Mouse (Mus musculus) mammary gland, adult 2 months (tissue): ENCODE results near the gene Slc17a4. TPM values are rescaled to one million over a fixed set of nuclear protein-coding genes. Genes with fewer than 3 reads are reported as not detected.

Experiments
- polyA plus RNA-seq: library from polyadenylated mRNA; depleted of rRNA; stranded (reverse); fragments of >200 nt; gene quantifications from 2 replicates; pipeline ENCODE4 v1.2.3, GENCODE M21; 2012; ENCODE audit warnings: low replicate concordance; rRNA removed

Slc17a4 gene
- 0.13 TPM in 1 of 2 replicates, not detected in the other for polyA plus RNA-seq

DNA sequence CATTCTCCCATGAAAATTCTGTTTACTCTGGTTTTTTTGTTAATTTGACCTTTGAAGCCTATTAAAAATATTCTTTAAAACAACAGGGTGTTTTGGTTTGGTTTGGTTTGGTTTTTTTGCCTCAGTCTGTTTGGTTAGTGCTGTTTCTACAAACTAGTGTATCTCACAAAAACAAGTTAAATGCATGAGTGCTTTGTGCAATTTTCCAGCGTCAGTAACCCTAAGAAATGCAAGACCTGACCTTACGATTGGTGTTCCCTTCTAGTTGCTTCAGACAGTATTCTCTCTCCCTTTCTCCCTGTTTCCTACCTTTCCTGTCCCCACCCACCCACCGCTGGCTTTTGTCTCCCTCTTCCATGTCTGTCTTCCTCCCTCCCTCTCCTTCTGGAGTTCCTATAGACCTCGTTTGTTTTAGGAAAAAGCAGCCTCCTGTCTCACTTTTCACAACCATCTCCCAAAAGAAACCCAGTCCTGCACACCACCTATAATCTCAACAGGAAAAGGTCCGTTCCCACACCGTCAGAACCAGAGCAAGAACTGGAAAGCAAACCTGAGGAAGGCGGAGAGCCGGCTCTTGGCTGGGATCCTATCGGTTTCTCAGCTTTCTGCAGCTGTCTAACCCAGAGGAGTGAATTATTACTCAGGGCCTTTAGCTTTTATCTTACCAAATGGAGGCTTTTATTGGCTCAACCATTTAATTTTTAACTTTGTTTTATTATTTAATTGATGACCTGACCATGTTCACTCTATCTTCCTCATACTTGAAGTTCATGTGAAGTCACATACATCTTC, at the start of gene Slc17a4:
Gene Slc17a4, minus strand, starts transcription at position 634 of the 792 bp plus-strand sequence.

DNA sequence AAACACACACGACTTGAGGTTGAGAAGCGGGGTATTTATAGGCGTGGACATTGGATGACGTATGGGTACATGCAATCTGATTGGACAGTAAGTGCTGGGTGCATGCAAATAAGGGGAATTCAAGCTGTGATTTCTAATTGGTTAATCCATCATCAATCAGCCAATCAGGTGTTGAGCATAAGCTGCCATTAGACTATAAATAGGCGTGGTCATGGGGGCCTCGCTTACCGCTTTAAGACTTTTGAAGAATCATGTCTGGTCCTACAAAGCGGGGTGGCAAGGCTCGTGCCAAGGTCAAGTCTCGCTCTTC, 19.4 kb upstream of the Slc17a4 start, which contains the start of gene Hist1h2aa:
Gene Hist1h2aa, plus strand, starts transcription at position 252 of the 310 bp plus-strand sequence.

DNA sequence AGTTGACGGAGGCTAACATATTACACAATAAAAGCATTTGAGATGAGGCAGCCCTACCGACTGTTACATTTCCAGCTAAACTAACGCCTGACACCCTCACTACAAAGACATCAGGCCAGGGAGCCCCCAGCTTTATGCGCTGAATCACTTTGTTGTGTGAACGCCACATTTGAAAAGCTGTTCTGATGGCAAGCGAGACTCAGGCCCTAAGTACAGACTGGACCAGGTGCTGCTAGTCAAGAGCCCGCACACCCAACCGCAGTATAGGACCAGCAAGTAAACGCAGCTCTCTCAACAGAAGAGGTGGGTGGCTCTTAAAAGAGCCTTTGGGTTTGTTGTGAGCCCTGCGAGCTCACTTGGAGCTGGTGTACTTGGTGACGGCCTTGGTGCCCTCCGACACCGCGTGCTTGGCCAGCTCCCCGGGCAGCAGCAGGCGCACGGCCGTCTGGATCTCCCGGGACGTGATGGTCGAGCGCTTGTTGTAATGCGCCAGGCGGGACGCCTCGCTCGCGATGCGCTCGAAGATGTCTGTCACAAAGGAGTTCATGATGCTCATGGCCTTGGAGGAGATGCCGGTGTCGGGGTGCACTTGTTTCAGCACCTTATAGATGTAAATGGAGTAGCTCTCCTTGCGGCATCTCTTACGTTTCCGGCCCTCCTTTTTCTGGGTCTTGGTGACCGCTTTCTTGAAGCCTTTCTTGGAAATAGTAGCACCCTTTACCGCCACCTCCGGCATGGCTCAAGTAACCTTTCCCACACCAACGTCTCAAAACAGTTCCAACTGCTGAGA, 18.8 kb upstream of the Slc17a4 start, which contains the start of gene Hist1h2ba:
Gene Hist1h2ba, minus strand, starts transcription at position 736 of the 790 bp plus-strand sequence.

DNA sequence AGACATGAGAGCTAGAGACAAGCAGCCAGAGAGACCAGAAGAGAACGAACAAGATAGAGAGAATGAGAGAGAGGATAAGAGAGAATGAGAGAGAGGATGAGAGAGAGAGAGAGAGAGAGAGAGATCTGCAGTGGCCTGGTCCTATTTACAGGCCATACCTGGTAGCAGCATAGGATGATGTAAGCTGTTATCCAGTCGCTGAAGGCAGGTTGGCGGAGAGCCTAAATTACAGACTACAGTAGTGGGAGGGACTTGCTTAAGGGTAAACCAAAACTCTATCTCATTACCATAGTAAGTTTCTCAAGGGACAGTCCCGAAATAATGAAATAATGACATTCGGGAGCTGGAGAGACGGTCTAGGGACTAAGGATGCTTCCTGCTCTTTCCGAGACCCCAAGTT, 47.4 kb downstream of the Slc17a4 start, which contains the start of gene Slc17a1:
Gene Slc17a1, plus strand, starts transcription at position 346 of the 400 bp plus-strand sequence.

Other genes starting within 250 kb of the Slc17a4 start
- 0.23 and 1.3 TPM in 2 replicates for gene Hist1h2ac, start 231.1 kb downstream of the Slc17a4 start, polyA plus RNA-seq
- 185 and 224 TPM in 2 replicates for gene Hist1h2bc, start 230.8 kb downstream of the Slc17a4 start, polyA plus RNA-seq
- not detected in 2 replicates for gene Hist1h1t, start 219.2 kb downstream of the Slc17a4 start, polyA plus RNA-seq
- gene Hist1h4c, start 216.6 kb downstream of the Slc17a4 start, polyA plus RNA-seq = 2.4 and 6.0 TPM in 2 replicates
- gene Hfe, start 204.2 kb downstream of the Slc17a4 start, polyA plus RNA-seq = 28.3 and 37.4 TPM in 2 replicates
- gene Hist1h1c, start 176.2 kb downstream of the Slc17a4 start, polyA plus RNA-seq = 45.0 and 48.4 TPM in 2 replicates
- 2.4 and 16.2 TPM in 2 replicates for gene Hist1h3c, start 169.4 kb downstream of the Slc17a4 start, polyA plus RNA-seq
- 3.7 and 13.5 TPM in 2 replicates for gene Hist1h2bb, start 168.3 kb downstream of the Slc17a4 start, polyA plus RNA-seq
- 1.0 and 14.9 TPM in 2 replicates for gene Hist1h2ab, start 163.9 kb downstream of the Slc17a4 start, polyA plus RNA-seq
- gene Hist1h3b, start 162.7 kb downstream of the Slc17a4 start, polyA plus RNA-seq = 4.0 and 16.0 TPM in 2 replicates
- gene Hist1h4b, start 158.0 kb downstream of the Slc17a4 start, polyA plus RNA-seq = 1.3 and 6.8 TPM in 2 replicates
- gene Hist1h4a, start 153.8 kb downstream of the Slc17a4 start, polyA plus RNA-seq = 1.6 and 6.5 TPM in 2 replicates
- 3.1 and 16.8 TPM in 2 replicates for gene Hist1h3a, start 152.6 kb downstream of the Slc17a4 start, polyA plus RNA-seq
- 0.47 TPM in 1 of 2 replicates, not detected in the other for gene Hist1h1a, start 151.3 kb downstream of the Slc17a4 start, polyA plus RNA-seq
- gene Trim38, start 145.1 kb downstream of the Slc17a4 start, polyA plus RNA-seq = 0.10 TPM in 1 of 2 replicates, not detected in the other
- 0.25 TPM in 1 of 2 replicates, not detected in the other for gene Slc17a2, start 108.0 kb downstream of the Slc17a4 start, polyA plus RNA-seq
- gene Slc17a3, start 75.6 kb downstream of the Slc17a4 start, polyA plus RNA-seq = 0.10 TPM in 1 of 2 replicates, not detected in the other
- 0.22 and 0.48 TPM in 2 replicates for gene Slc17a1, start 47.3 kb downstream of the Slc17a4 start, polyA plus RNA-seq
- not detected in 2 replicates for gene Hist1h2ba, start 19.1 kb upstream of the Slc17a4 start, polyA plus RNA-seq
- not detected in 2 replicates for gene Hist1h2aa, start 19.5 kb upstream of the Slc17a4 start, polyA plus RNA-seq
- not detected in 2 replicates for gene Scgn, start 76.2 kb upstream of the Slc17a4 start, polyA plus RNA-seq